Mouse (Mus musculus) liver, postnatal 0 days (tissue): ENCODE results near the gene Gm17359.

Source experiments
- CTCF ChIP-seq: sonication (generic); IDR thresholded peaks from 2 replicates; pipeline ENCODE4 v1.5.1; 2016; ENCODE audit warnings: antibody characterized with exemption, low read depth
- EP300 ChIP-seq: IDR thresholded peaks from 2 replicates; pipeline ENCODE4 v1.6.1; 2016; ENCODE audit warnings: antibody characterized with exemption, low read depth, mild to moderate bottlenecking

GRCm38 (mm10) chr3:79358721-79359120 is 22.3 kb downstream of the Gm17359 start:
- no peak for TF ChIP-seq CTCF
- no peak for TF ChIP-seq EP300
